Mouse (Mus musculus): Measurements from ENCODE around the gene Tfpt. TPM values are rescaled to one million over a fixed set of nuclear protein-coding genes. Genes with fewer than 3 reads are reported as not detected.
A peak's percentile ranks its signal among the peaks of the same experiment; 100 is the strongest.

The Tfpt gene
- 24.2 and 24.4 TPM in 2 replicates for polyA plus RNA-seq (2012; ENCODE audit: insufficient read depth, insufficient read length, missing spikeins)

- peak within 1 kb of the TSS; percentile 81 for H3K4me3 ChIP-seq (ENCODE audit: insufficient read depth, low read depth, low read length)
- H3K4me1 ChIP-seq (ENCODE audit: control insufficient read depth, insufficient read depth, insufficient read length, low read length): peaks cover 10% of the 10 kb centered on the region
Observed at GRCm38 (mm10) chr7:3629543-3630477, at the start of gene Tfpt, which contains the start of gene Prpf31. Tfpt (minus strand) TSS chr7:3629929. Prpf31 (plus strand) TSS chr7:3629985.

GRCm38 (mm10) chr7:3677342-3677741 lies 47.6 kb upstream of the Tfpt start, which contains the start of gene Tmc4:
Tmc4 (minus strand) TSS chr7:3677553.
- H3K4me3 ChIP-seq (ENCODE audit: insufficient read depth, low read depth, low read length): no peak within 1 kb of the TSS
- H3K27ac ChIP-seq (replicated peaks; ENCODE audit: low read depth, low read length): no peak within 1 kb of the TSS
- no peaks in the 10 kb centered on the region for H3K4me1 ChIP-seq (ENCODE audit: control insufficient read depth, insufficient read depth, insufficient read length, low read length)

More at GRCm38 (mm10) chr7:3629543-3630477, at the start of gene Tfpt, which contains the start of gene Prpf31:
- peak within 1 kb of the TSS; percentile 92 for H3K27ac ChIP-seq (replicated peaks; ENCODE audit: low read depth, low read length)

- Histone ChIP-seq H3K4me1 (ENCODE audit: control insufficient read depth, insufficient read depth, insufficient read length, low read length) (no peaks in the 10 kb centered on the region), H3K27ac (replicated peaks; ENCODE audit: low read depth, low read length) (no peak overlapping the region), H3K4me3 (ENCODE audit: insufficient read depth, low read depth, low read length) (no peak overlapping the region)
Observed at GRCm38 (mm10) chr7:3676371-3676770, 46.6 kb upstream of the Tfpt start.

- Histone ChIP-seq H3K4me1 (ENCODE audit: control insufficient read depth, insufficient read depth, insufficient read length, low read length) (no peaks in the 10 kb centered on the region), H3K4me3 (ENCODE audit: insufficient read depth, low read depth, low read length) (no peak overlapping the region), H3K27ac (replicated peaks; ENCODE audit: low read depth, low read length) (no peak overlapping the region)
Observed at GRCm38 (mm10) chr7:3675228-3675548, 45.5 kb upstream of the Tfpt start.

- H3K27ac ChIP-seq (replicated peaks; ENCODE audit: low read depth, low read length): no peak overlapping the region
Observed at GRCm38 (mm10) chr7:3674507-3675227, 44.9 kb upstream of the Tfpt start.

GRCm38 (mm10) chr7:3666921-3667391 lies 37.2 kb upstream of the Tfpt start:
- peak overlapping the region; percentile 36 for H3K4me3 ChIP-seq (ENCODE audit: insufficient read depth, low read depth, low read length)
- peaks cover 3% of the 10 kb centered on the region; the same call in 1 of the 2 replicates for H3K4me1 ChIP-seq (ENCODE audit: control insufficient read depth, insufficient read depth, insufficient read length, low read length)
- H3K27ac ChIP-seq (replicated peaks; ENCODE audit: low read depth, low read length): no peak overlapping the region

More at GRCm38 (mm10) chr7:3674507-3675227, 44.9 kb upstream of the Tfpt start:
- Histone ChIP-seq H3K4me3 (ENCODE audit: insufficient read depth, low read depth, low read length) (no peak overlapping the region), H3K4me1 (ENCODE audit: control insufficient read depth, insufficient read depth, insufficient read length, low read length) (no peaks in the 10 kb centered on the region)

- Histone ChIP-seq H3K4me3 (ENCODE audit: insufficient read depth, low read depth, low read length) (peak within 1 kb of the TSS; percentile 78), H3K4me1 (ENCODE audit: control insufficient read depth, insufficient read depth, insufficient read length, low read length) (peaks cover 3% of the 10 kb centered on the region; the same call in 1 of the 2 replicates), H3K27ac (replicated peaks; ENCODE audit: low read depth, low read length) (peak within 1 kb of the TSS; percentile 79)
Observed at GRCm38 (mm10) chr7:3665215-3666114, 35.7 kb upstream of the Tfpt start, which contains the start of gene Leng1. Leng1 (minus strand) TSS chr7:3665840.

- Histone ChIP-seq H3K27ac (replicated peaks; ENCODE audit: low read depth, low read length) (peak overlapping the region; percentile 70), H3K4me3 (ENCODE audit: insufficient read depth, low read depth, low read length) (peak overlapping the region; percentile 78), H3K4me1 (ENCODE audit: control insufficient read depth, insufficient read depth, insufficient read length, low read length) (peaks cover 3% of the 10 kb centered on the region; the same call in 1 of the 2 replicates)
Observed at GRCm38 (mm10) chr7:3664524-3665214, 34.9 kb upstream of the Tfpt start.

GRCm38 (mm10) chr7:3658578-3658977 lies 28.8 kb upstream of the Tfpt start:
- no peaks in the 10 kb centered on the region for H3K4me1 ChIP-seq (ENCODE audit: control insufficient read depth, insufficient read depth, insufficient read length, low read length)
- no peak overlapping the region for H3K4me3 ChIP-seq (ENCODE audit: insufficient read depth, low read depth, low read length)
- no peak overlapping the region for H3K27ac ChIP-seq (replicated peaks; ENCODE audit: low read depth, low read length)

- H3K4me3 ChIP-seq (ENCODE audit: insufficient read depth, low read depth, low read length): no peak overlapping the region
- H3K27ac ChIP-seq (replicated peaks; ENCODE audit: low read depth, low read length): no peak overlapping the region
- H3K4me1 ChIP-seq (ENCODE audit: control insufficient read depth, insufficient read depth, insufficient read length, low read length): no peaks in the 10 kb centered on the region
Observed at GRCm38 (mm10) chr7:3656966-3657365, 27.2 kb upstream of the Tfpt start.

- peaks cover 13% of the 10 kb centered on the region for H3K4me1 ChIP-seq (ENCODE audit: control insufficient read depth, insufficient read depth, insufficient read length, low read length)
- H3K4me3 ChIP-seq (ENCODE audit: insufficient read depth, low read depth, low read length): peak overlapping the region; percentile 94
- H3K27ac ChIP-seq (replicated peaks; ENCODE audit: low read depth, low read length): no peak overlapping the region
Observed at GRCm38 (mm10) chr7:3646641-3647040, 16.9 kb upstream of the Tfpt start.

GRCm38 (mm10) chr7:3646188-3646587 lies 16.5 kb upstream of the Tfpt start:
- H3K4me1 ChIP-seq (ENCODE audit: control insufficient read depth, insufficient read depth, insufficient read length, low read length): peaks cover 13% of the 10 kb centered on the region
- H3K4me3 ChIP-seq (ENCODE audit: insufficient read depth, low read depth, low read length): peak overlapping the region; percentile 94
- H3K27ac ChIP-seq (replicated peaks; ENCODE audit: low read depth, low read length): no peak overlapping the region

- Histone ChIP-seq H3K4me1 (ENCODE audit: control insufficient read depth, insufficient read depth, insufficient read length, low read length) (peaks cover 13% of the 10 kb centered on the region), H3K27ac (replicated peaks; ENCODE audit: low read depth, low read length) (peak overlapping the region; percentile 87), H3K4me3 (ENCODE audit: insufficient read depth, low read depth, low read length) (peak overlapping the region; percentile 94)
Observed at GRCm38 (mm10) chr7:3645488-3646025, 15.8 kb upstream of the Tfpt start.
